Mouse (Mus musculus): ENCODE measurements around the gene Nudt9. TPM values are rescaled to one million over a fixed set of nuclear protein-coding genes. Genes with fewer than 3 reads are reported as not detected.

Nudt9 gene
- polyA plus RNA-seq (2016; fragmentation: Nextera tagmentation; extraction: Ambion mirVana), result 55.5 and 68.7 TPM in 2 replicates

DNA sequence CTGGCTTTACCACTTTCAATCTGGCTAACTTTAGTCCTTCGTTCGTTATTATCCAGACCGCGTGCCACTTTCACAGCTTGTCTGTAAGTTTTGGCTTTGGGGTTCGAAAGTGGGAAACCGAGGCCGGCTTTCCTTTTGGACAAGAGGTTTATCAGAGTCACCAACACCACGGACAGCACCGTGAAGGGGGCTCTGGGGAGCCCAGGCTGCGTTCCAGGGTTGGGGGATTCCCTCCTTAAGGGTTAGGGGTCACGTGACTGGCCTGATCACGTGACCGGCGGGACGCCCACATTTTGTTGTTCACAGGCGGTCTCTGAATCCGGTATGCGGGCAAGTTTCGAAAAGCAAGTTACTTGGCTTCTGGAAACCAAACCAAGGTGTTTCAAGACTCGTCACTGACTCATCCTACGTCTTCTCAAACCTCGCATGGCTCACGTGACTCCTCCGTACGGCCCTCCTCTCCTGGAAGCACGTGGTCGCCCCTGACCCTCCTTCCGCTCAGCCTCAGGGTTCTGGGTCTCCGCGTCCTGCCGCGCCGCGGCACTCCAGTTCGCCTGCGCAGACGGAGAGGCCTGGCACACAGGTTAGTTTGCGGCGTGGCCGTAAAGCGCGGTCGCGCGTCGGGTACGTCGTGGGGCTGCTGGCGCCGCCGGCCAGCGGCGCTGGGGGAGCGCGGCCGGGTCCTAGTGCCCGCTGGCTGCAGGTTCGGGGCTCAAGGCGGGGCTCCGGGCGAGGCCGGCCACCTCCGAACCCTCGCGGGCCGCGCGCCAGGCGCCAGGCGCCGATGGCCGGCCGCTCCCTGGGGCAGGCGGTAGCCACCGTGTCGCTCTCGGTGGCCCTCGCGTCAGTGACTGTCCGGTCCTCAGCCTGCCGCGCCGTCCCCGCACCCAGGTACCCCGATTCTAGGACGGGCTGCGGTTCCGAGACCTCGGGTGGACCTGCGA is at the start of gene Nudt9:
TSS of gene Nudt9 (plus strand) at position 51 of the 944 bp plus-strand sequence.
- WGBS, result 5% methylated on average over 90 of the region's 90 CpGs
- peaks cover 17% of the 10 kb centered on the region; the same call in 1 of the 2 replicates for H3K4me1 ChIP-seq
- DNase-seq (ENCODE audit: low spot score), result peak; percentile 99
- no peaks in the 10 kb centered on the region for H3K27me3 ChIP-seq (ENCODE audit: insufficient read depth, poor library complexity, severe bottlenecking)
- peak within 1 kb of the TSS; percentile 75 for H3K4me3 ChIP-seq
- peaks cover 11% of the 10 kb centered on the region for H3K36me3 ChIP-seq
- H3K27ac ChIP-seq, result peak within 1 kb of the TSS; percentile 92
- no peaks in the 10 kb centered on the region for H3K9me3 ChIP-seq

DNA sequence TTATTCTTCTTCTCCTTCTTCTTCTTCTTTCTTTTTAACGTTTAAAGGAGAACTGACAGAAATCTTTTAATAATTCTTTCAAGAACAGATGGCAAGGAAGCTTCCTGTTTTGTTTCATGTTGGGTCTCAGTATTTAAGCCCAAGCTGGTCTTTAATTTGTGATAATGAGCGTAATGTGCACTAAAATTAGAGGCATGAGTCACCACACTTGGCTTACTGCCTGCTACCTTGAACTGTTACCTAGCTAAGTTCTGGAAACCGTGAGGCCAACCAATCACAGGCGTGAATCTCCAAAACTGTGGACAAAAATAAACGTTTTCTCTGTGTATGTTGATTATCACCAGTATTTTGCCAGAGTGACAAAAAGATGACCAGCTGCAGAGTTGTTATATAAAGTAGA is 47.4 kb upstream of the Nudt9 start:
- Histone ChIP-seq H3K4me3 (no peak overlapping the region), H3K27me3 (ENCODE audit: insufficient read depth, poor library complexity, severe bottlenecking) (no peaks in the 10 kb centered on the region), H3K9me3 (no peaks in the 10 kb centered on the region), H3K4me1 (no peaks in the 10 kb centered on the region), H3K27ac (no peak overlapping the region), H3K36me3 (peaks cover 6% of the 10 kb centered on the region; the same call in 1 of the 2 replicates)
- no peak for DNase-seq (ENCODE audit: low spot score)
- 64% methylated on average over 5 of the region's 5 CpGs for WGBS

DNA sequence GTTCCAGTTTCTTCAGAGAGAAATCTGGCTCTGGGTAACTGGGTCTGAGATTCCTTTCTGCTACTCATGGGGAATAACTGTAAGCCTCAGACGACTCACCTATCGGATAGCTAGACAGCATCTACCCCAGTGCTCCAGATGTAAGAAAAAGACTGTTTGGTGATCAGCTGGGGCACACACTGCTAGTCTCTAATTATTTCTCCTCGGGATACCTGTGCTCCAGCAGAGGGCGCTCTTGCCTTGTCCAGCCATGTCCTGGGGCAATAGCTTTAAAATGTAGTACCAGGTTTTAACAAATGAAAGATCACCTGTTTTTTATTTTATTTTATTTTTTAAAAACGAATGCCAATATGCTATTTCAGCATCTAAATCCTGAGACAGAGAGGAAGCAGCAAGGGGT is 46.4 kb upstream of the Nudt9 start:
- Histone ChIP-seq H3K27me3 (ENCODE audit: insufficient read depth, poor library complexity, severe bottlenecking) (no peaks in the 10 kb centered on the region), H3K36me3 (peaks cover 9% of the 10 kb centered on the region; the same call in 1 of the 2 replicates), H3K4me3 (no peak overlapping the region), H3K4me1 (no peaks in the 10 kb centered on the region), H3K27ac (no peak overlapping the region), H3K9me3 (no peaks in the 10 kb centered on the region)
- 8% methylated on average over 5 of the region's 5 CpGs for whole genome bisulfite sequencing
- peak; percentile 85 for DNase-seq (ENCODE audit: low spot score)

DNA sequence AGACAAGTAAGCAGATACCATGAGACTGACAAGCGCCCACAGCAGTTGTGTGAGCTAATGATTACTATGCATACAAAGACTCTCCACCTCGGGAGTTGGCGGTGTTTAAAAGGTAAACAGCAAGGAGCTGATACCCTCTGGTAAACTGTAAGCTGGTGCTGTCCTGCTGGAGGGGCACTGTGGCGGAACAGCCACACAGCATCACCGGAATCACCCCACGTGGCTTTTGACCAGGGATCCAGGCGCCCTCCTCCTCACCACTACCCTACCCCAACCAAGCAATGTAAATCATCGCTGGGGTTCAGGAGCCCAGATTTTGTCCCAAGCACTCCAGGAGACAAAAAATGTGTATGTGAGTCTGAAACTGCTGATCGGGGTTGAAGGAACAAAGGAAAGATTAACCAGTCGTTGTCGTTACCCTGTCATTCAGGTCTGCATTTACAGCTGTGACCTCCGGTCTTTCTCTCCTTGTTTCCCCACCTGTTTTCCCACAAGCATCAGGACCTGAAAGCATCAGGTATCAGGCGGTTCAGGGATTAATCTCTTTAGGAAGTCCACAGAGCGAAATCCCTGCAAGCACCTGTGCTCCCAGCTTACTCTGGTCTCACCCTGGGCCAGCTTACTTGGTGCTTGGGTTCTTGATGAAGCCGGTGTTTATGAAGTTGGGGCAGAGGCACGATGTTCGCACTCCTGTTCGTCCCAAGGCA is 43.4 kb upstream of the Nudt9 start:
- Histone ChIP-seq H3K4me3 (no peak overlapping the region), H3K36me3 (peaks cover 21% of the 10 kb centered on the region), H3K9me3 (no peaks in the 10 kb centered on the region), H3K27me3 (ENCODE audit: insufficient read depth, poor library complexity, severe bottlenecking) (no peaks in the 10 kb centered on the region), H3K4me1 (no peaks in the 10 kb centered on the region), H3K27ac (no peak overlapping the region)
- 33% methylated on average over 18 of the region's 18 CpGs for WGBS
- peak; percentile 71 for DNase-seq (ENCODE audit: low spot score)

DNA sequence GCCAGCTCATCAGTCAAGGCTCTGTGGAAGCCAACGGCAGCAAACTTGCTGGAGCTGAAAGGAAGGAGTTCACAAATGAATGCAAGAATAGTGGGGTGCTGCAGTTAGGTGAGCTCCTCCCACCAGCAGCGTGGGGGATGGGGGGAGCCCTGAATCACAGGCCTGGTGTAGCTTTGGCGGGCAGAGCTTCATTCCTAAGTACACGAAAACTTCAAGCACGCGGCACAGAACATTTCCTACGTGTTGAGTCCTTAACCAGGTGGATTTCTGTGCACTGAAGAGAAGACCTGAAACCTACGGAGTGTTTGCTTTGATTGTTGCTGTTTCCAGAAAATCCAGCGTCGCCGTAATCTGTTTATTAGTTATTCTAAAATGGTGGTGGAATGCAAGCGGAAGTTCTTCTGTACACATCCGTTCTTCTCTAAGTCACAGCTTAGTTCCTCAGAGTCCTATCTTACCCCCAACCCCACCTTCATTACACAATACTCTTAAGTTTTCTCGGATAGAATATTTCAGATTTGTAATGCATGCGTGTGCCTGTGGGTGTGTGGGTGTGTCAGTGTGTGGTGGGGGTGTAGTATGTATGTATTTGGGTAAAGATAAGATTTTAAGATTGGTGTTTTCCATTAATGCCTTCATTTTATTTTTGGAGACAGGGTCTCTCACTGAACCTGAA is 42.7 kb upstream of the Nudt9 start:
- DNase-seq (ENCODE audit: low spot score), result no peak
- no peaks in the 10 kb centered on the region for H3K27me3 ChIP-seq (ENCODE audit: insufficient read depth, poor library complexity, severe bottlenecking)
- 47% methylated on average over 15 of the region's 15 CpGs for WGBS
- H3K27ac ChIP-seq, result no peak overlapping the region
- peaks cover 26% of the 10 kb centered on the region for H3K36me3 ChIP-seq
- no peaks in the 10 kb centered on the region for H3K9me3 ChIP-seq
- H3K4me3 ChIP-seq, result no peak overlapping the region
- H3K4me1 ChIP-seq, result no peaks in the 10 kb centered on the region

DNA sequence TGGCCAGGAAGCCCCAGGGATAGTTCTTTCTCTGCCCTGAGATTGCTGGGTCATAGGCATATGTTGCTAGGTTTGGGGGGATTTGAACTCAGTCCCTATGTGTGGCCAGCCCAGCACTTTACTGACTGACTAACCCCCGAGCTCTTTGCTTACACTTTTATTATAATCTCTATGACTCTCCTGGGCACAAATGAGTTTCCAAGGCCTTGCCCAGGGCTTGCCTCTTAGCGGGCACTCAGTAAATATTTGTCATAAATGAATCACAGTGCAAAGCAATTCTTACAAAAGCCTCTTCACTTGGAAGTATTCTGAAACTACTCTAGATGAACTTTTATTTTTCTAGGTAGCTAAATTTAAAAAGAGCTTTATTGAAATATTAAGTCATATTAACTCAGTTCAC is 42.2 kb upstream of the Nudt9 start:
- Histone ChIP-seq H3K36me3 (peaks cover 26% of the 10 kb centered on the region), H3K4me1 (no peaks in the 10 kb centered on the region), H3K27me3 (ENCODE audit: insufficient read depth, poor library complexity, severe bottlenecking) (no peaks in the 10 kb centered on the region), H3K27ac (no peak overlapping the region), H3K9me3 (no peaks in the 10 kb centered on the region), H3K4me3 (no peak overlapping the region)
- peak; percentile 24 for DNase-seq (ENCODE audit: low spot score)
- WGBS, result 78% methylated on average over 2 of the region's 2 CpGs

DNA sequence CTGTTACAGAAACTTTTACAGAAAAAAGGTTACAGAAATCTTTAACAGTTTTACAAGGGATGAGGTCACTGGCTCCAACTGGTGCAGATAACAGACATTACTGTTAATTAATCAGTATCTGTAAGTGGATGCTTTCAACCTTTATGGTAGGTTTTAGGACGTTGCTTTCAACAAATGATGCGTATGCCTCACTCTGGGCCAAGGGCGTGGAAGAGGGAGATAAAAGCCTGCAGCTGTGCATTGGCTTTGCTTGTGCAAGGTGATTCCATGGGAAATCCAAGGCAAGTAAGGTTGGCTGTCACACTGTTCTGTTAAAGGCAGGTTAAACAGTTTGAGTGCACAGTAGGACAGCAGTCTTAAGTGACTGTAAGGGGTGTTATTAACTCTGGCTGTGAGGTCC is 39.3 kb upstream of the Nudt9 start:
- DNase-seq (ENCODE audit: low spot score), result no peak
- 69% methylated on average over 3 of the region's 3 CpGs for WGBS
- Histone ChIP-seq H3K27me3 (ENCODE audit: insufficient read depth, poor library complexity, severe bottlenecking) (no peaks in the 10 kb centered on the region), H3K4me3 (no peak overlapping the region), H3K4me1 (no peaks in the 10 kb centered on the region), H3K27ac (no peak overlapping the region), H3K9me3 (no peaks in the 10 kb centered on the region), H3K36me3 (peaks cover 23% of the 10 kb centered on the region)

DNA sequence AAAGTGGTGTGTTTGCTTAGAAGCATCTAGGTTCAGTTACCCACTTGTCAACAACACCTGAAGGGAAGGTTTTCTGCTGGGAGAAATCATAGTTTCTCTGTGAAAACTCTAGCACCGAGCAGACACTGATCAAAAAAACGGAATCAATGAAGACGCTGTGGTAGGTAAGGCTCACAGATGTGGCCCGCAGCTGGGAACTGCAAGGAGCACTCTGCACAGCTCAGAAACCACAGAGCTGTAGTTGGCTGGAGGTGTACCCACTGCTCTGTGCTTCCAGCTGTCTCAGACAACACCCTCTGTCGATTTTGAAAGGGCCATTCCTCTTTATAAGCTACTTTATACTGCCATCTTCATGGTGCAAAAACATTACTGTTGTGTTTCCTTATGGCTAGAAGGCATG is 38.3 kb upstream of the Nudt9 start:
- no peak for DNase-seq (ENCODE audit: low spot score)
- no peaks in the 10 kb centered on the region for H3K9me3 ChIP-seq
- H3K27ac ChIP-seq, result no peak overlapping the region
- peaks cover 23% of the 10 kb centered on the region for H3K36me3 ChIP-seq
- no peak overlapping the region for H3K4me3 ChIP-seq
- no peaks in the 10 kb centered on the region for H3K27me3 ChIP-seq (ENCODE audit: insufficient read depth, poor library complexity, severe bottlenecking)
- WGBS, result 76% methylated on average over 5 of the region's 5 CpGs
- H3K4me1 ChIP-seq, result no peaks in the 10 kb centered on the region

DNA sequence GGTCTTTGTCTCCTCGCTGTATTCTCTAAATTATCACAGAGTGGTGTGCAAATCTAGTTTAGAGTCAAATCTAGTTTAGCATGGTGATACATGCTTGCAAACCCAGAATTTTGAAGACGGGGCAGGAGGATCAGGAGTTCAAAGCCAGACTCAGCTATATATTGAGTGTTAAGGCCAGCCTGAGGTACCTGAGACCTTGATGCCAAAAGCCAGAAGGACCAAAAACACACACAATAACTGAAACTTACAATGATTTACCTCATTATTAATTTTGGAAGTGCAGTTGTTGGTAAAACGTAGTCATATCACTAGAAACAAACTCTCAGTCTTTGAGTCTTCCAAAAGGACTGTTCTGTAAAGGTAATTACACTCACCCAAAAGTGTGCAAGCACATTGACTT is 36.7 kb upstream of the Nudt9 start:
- Histone ChIP-seq H3K36me3 (peaks cover 17% of the 10 kb centered on the region), H3K9me3 (no peaks in the 10 kb centered on the region), H3K4me1 (no peaks in the 10 kb centered on the region), H3K4me3 (no peak overlapping the region), H3K27ac (no peak overlapping the region), H3K27me3 (ENCODE audit: insufficient read depth, poor library complexity, severe bottlenecking) (no peaks in the 10 kb centered on the region)
- DNase-seq (ENCODE audit: low spot score), result no peak
- 88% methylated on average over 3 of the region's 3 CpGs for WGBS

DNA sequence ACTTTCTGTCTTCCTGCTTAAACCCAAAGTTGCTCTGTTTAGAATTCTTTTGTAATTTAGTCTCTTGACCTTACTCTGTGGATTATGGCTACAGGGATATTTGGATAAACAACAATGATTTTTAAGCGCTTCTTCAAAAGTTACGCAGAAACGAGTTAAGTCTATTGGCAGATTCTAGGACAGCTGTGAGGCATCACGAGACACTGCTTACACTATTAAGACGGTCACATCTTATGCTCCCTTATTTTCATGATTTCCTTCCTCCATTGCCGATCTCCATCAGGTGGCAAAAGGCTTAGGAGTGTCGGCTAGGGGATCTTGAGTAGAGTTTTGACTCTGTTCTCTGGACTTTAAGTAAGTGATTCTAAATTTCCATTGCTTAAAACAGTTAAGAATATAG is 35.8 kb upstream of the Nudt9 start:
- Histone ChIP-seq H3K4me1 (no peaks in the 10 kb centered on the region), H3K27me3 (ENCODE audit: insufficient read depth, poor library complexity, severe bottlenecking) (no peaks in the 10 kb centered on the region), H3K9me3 (no peaks in the 10 kb centered on the region), H3K27ac (no peak overlapping the region), H3K4me3 (no peak overlapping the region), H3K36me3 (peaks cover 15% of the 10 kb centered on the region)
- no peak for DNase-seq (ENCODE audit: low spot score)
- 92% methylated on average over 7 of the region's 7 CpGs for WGBS

DNA sequence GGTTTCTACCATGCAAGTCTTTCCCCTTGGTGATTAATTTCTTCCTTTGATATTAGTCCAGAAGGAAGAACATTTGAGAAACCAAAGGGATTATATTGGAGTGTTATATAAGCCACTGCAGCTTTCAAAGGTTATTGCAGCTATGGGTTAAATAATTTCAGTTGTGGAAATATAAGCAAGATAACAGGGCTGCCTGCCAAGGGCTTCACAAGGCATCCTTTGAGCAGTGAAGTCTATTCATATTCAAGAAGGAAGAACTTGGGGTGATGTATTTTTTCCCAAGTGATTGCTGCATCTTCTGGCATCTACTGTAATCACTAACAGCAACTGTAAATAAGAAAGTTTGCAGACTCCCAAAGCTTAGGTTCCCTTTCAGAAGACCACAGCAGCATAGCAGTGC is 34.7 kb upstream of the Nudt9 start:
- peaks cover 18% of the 10 kb centered on the region for H3K36me3 ChIP-seq
- no peak overlapping the region for H3K27ac ChIP-seq
- no peaks in the 10 kb centered on the region for H3K9me3 ChIP-seq
- no peak overlapping the region for H3K4me3 ChIP-seq
- H3K4me1 ChIP-seq, result no peaks in the 10 kb centered on the region
- no peaks in the 10 kb centered on the region for H3K27me3 ChIP-seq (ENCODE audit: insufficient read depth, poor library complexity, severe bottlenecking)
- DNase-seq (ENCODE audit: low spot score), result no peak

DNA sequence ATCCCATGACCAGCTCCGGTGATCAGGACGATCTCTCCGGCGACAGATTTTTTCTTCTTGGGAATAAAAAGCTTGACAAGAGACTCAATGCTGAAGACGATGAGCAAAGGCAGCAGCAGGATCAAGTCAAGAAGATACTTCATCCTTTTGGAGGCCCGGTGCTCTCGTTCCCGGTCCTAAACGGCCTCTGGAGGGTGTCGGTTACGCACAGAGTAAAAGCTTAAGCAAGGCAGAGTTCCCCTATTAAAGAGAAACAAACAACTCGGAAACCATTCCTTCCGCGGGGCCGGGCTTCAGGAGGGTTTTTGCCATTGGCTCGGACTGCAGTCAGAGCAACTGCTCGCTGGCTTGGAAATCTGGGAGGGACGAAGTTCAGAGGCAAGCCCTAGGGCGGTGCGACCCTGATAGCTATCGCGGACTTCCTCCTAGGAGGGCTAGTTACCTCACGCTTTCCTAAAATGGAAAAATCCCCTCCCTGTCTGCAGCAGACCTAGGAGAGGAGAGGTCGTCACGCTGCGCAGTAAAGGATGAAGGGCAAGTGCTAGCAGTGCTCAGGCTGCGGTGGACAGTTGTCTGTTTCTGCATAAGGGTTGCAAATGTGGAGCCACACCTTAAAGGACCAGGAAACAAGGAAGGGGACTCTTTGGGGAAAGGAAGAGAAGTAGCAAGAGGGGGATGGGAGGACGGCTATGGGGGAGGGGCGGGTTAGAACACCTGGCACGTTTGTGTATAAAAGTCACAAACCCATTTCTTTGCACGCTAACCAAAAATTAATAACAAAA is 24.3 kb upstream of the Nudt9 start, which contains the start of gene Hsd17b11:
TSS of gene Hsd17b11 (minus strand) at position 323 of the 782 bp plus-strand sequence.
- under 1% methylated on average over 31 of the region's 31 CpGs for WGBS
- H3K36me3 ChIP-seq, result peaks cover 11% of the 10 kb centered on the region
- H3K9me3 ChIP-seq, result no peaks in the 10 kb centered on the region
- peak; percentile 94 for DNase-seq (ENCODE audit: low spot score)
- H3K27ac ChIP-seq, result peak within 1 kb of the TSS; percentile 87
- H3K4me1 ChIP-seq, result peaks cover 39% of the 10 kb centered on the region
- no peaks in the 10 kb centered on the region for H3K27me3 ChIP-seq (ENCODE audit: insufficient read depth, poor library complexity, severe bottlenecking)
- H3K4me3 ChIP-seq, result peak within 1 kb of the TSS; percentile 67

All from heart, embryonic 10.5 days (tissue).